Mouse (Mus musculus): ENCODE results near the gene Ctnna2.

DNA sequence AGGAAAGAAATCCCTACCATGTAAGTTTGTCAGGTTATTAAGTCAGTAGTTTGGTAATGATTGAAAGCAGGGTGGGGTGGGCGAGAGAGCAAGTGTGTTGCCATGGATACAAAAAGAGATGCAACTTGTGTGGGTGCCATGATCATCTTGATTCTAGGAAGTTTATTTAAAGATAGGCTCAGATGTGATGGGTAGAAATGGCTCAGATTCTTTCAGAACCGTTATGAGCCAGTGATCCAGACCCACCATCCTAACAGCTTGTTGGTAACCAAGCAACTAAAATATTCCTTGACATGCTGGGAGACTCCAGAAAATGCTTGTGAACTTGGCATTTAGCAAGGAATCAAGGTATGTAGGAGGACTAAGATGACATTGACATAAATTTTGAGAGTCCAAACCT is 521.6 kb downstream of the Ctnna2 start:
- TF ChIP-seq CTCF (IDR thresholded peaks at IDR 0.05; ENCODE audit: extremely low read depth, insufficient read length, insufficient replicate concordance, low read depth, low read length) (no peak), POLR2A (IDR thresholded peaks at IDR 0.05; ENCODE audit: low read depth, low read length) (no peak)

Data from small intestine, adult 2 months (tissue).